Mouse (Mus musculus) liver, embryonic 12.5 days (tissue): Measurements from ENCODE around the gene Cit. TPM values are rescaled to one million over a fixed set of nuclear protein-coding genes. Genes with fewer than 3 reads are reported as not detected.

Experiments used
- ATAC-seq: fragments of 200-750 bp; cut with Nextera tagmentation; 2 replicates; pipeline ENCODE4 v1.8.0; 2017; ENCODE audit warnings: moderate number of reproducible peaks, mild to moderate bottlenecking, moderate library complexity
- H3K27ac ChIP-seq: fragments of 300-500 bp; sonication (generic); 2 replicates; pipeline ENCODE4 v1.5.1; 2016; ENCODE audit warnings: mild to moderate bottlenecking
- H3K27me3 ChIP-seq: fragments of 300-500 bp; sonication (generic); replicated peaks from 2 replicates; pipeline ENCODE4 v1.6.1; 2016; ENCODE audit warnings: mild to moderate bottlenecking, moderate library complexity
- H3K36me3 ChIP-seq: fragments of 300-500 bp; sonication (generic); 2 replicates; pipeline ENCODE4 v1.6.1; 2016; ENCODE audit warnings: mild to moderate bottlenecking, moderate library complexity
- H3K4me1 ChIP-seq: fragments of 300-500 bp; sonication (generic); 2 replicates; pipeline ENCODE4 v1.6.1; 2016
- H3K4me2 ChIP-seq: fragments of 300-500 bp; sonication (generic); 2 replicates; pipeline ENCODE4 v1.6.1; 2016; ENCODE audit warnings: mild to moderate bottlenecking, moderate library complexity
- H3K4me3 ChIP-seq: fragments of 300-500 bp; sonication (generic); 2 replicates; pipeline ENCODE4 v1.5.1; 2016; ENCODE audit warnings: mild to moderate bottlenecking, moderate library complexity
- H3K9ac ChIP-seq: fragments of 300-500 bp; sonication (generic); 2 replicates; pipeline ENCODE4 v1.6.1; 2016; ENCODE audit warnings: mild to moderate bottlenecking, moderate library complexity
- H3K9me3 ChIP-seq: fragments of 300-500 bp; sonication (generic); replicated peaks from 2 replicates; pipeline ENCODE4 v1.6.1; 2016; ENCODE audit warnings: mild to moderate bottlenecking, moderate library complexity
- WGBS: fragments of 180-500 bp; shearing (Covaris S2); methylation state at CpG from one replicate; pipeline ENCODE4 v1.1.7; 2016; ENCODE audit not compliant: insufficient replicate concordance; 5-methylcytosine and 5-hydroxymethylcytosine counted together
- polyA plus RNA-seq: library from polyadenylated mRNA; unstranded; fragments of >200 nt; fragmentation: Nextera tagmentation; extraction: Ambion mirVana; gene quantifications from 2 replicates; pipeline ENCODE4 v1.2.1, GENCODE M21; 2016

Gene Cit
- polyA plus RNA-seq, 1 experiment from 2014 or later = 55.8 TPM

DNA sequence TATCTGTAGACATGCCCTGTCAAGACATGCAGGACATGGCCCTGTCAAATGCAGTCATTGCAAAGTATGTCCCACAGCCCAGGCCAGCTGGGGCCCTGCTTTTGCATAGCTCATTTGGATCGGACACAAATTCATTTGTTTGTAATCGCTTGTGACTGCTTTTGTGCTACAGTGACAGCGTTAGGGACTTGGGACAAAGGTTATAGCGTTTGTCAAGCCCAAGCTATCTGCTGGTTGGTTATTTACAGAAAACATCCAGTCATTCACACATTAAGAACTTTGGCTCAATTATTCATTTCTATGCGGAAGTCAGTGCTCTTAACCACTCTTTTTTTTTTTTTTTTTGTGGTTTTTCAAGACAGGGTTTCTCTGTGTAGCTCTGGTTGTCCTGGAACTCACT, 207.1 kb downstream of the Cit start:
- Histone ChIP-seq H3K9me3 (no peaks in the 10 kb centered on the region), H3K27me3 (no peaks in the 10 kb centered on the region; the same call in 1 of the 2 replicates), H3K9ac (no peak overlapping the region), H3K4me1 (no peaks in the 10 kb centered on the region), H3K36me3 (no peaks in the 10 kb centered on the region), H3K4me3 (no peak overlapping the region), H3K27ac (no peak overlapping the region), H3K4me2 (no peak overlapping the region)
- 58% methylated on average over 5 of the region's 5 CpGs for WGBS
- ATAC-seq = no peak

DNA sequence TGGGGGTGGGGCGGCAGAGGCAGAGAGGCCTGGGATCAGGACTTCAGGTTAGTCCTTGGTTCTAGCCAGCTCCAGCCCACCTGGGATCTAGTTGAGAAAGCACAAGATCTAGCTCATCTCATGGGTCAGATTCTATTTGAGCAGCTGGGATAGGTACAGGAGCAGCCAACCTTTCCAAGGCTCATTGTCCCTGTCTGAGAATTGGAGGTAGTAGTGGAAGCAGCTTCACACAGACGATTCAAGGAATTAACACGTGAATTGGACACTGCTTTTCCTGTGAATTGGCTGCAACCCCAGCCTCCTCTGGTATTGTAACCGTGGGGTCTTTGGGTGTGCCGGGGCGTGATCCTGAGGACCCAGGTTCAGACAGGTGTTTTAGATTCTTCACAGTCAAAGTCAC, 207.7 kb downstream of the Cit start:
- no peak overlapping the region for H3K9ac ChIP-seq
- H3K36me3 ChIP-seq = no peaks in the 10 kb centered on the region
- no peaks in the 10 kb centered on the region for H3K9me3 ChIP-seq
- H3K4me3 ChIP-seq = no peak overlapping the region
- ATAC-seq = no peak
- no peak overlapping the region for H3K27ac ChIP-seq
- H3K4me2 ChIP-seq = no peak overlapping the region
- H3K4me1 ChIP-seq = no peaks in the 10 kb centered on the region
- 54% methylated on average over 6 of the region's 6 CpGs for WGBS
- no peaks in the 10 kb centered on the region; the same call in 1 of the 2 replicates for H3K27me3 ChIP-seq

Other genes starting within 250 kb of the Cit start
- gene Rab35, start 213.4 kb upstream of the Cit start, polyA plus RNA-seq = 21.9 and 22.5 TPM in 2 replicates
- 2.9 and 3.4 TPM in 2 replicates for gene Bicdl1, start 113.7 kb upstream of the Cit start, polyA plus RNA-seq
- gene Prkab1, start 179.2 kb downstream of the Cit start, polyA plus RNA-seq = 106 and 110 TPM in 2 replicates
- not detected in 2 replicates for gene Tmem233, start 238.0 kb downstream of the Cit start, polyA plus RNA-seq